Mouse (Mus musculus): ENCODE results near the gene Csnk1d. TPM values are rescaled to one million over a fixed set of nuclear protein-coding genes. Genes with fewer than 3 reads are reported as not detected.
A peak's percentile ranks its signal among the peaks of the same experiment; 100 is the strongest.

Csnk1d gene
- total RNA-seq, 2 experiments from 2014 or later: 108 to 127 TPM

DNA sequence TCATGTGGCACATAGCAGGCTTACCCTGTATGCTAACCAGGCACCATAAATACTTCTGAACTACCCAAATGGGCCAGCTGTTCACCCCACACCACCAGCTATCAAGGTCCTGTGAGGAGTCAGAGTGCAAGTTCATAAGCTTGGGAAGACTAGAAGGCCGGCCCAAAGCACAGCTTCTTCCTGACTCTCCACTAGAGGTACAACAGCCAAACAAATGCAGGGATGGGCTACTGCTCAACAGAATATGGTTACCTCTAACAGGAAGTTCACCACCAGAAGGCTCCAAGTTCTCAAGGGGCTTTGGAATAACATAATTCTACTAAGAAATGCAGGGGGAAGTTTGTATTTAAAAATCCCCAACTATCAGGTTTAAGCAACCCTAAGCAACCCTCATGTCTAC lies 1.6 kb downstream of the Csnk1d start:
- DNase-seq (ENCODE audit: low spot score in 2 of 2): no peak

DNA sequence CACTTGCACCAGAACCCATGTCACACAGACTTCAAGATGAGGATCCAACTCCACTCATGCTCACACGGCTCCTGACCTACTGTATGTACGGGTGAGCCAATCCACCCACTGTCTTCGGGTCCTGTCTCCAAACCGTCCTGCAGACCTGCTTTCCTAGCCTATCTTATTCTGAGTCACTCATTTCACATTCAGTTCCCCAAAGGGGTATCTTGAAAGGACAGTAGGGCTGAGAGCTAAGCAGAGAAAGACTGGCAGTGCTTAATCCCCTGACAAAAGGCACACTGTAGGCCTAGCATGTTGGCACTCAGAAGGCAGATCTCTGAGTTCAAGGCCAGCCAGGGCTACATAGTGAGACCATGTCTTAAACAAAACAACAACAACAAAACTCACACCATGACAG lies 2.7 kb downstream of the Csnk1d start:
- no peak for DNase-seq (ENCODE audit: low spot score in 2 of 2)

DNA sequence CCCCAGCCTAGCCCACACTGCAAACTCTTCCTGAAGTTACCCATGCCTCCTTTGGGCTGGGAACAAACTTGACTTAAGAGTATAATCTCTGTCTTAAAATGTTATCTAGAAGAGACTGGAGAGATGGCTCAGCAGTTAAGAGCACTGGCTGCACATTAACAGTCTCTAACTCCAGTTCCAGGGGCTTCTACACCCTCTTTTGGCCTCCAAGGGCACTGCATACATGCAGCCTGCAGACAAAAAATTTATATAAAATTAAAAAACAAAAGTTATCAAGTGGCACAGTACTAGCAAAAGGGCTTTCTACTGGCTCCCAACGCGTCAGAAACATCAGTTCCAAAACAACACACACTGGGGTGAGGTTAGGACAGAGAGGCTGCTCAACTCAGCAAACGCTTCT lies 3.5 kb downstream of the Csnk1d start:
- no peak for DNase-seq (ENCODE audit: low spot score in 2 of 2)

GRCm38 (mm10) chr11:120984448-120985330 lies 6.4 kb downstream of the Csnk1d start:
- peak in 1 of 2 experiments; percentile 56 for DNase-seq (ENCODE audit: low spot score in 2 of 2)

DNA sequence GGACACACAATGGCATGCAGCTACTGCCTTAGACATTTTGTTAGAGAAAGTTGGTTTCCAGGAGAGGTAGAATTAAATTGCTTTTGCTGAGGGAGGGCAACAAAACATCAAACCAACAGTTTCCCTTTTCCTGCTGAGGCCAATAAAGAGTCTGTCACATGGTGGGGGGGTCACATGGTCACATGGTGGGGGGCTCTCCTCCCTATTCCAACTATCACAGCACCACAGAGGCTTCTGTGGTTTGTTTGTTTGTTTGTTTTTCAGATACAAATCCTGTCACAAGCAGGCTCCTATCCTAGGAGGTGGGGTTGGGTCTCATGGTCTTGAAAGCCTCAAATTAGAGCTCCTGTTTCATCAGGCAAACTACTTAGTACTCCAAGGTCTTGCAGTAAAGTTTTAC lies 8.7 kb downstream of the Csnk1d start:
- no peak for DNase-seq (ENCODE audit: low spot score in 2 of 2)

GRCm38 (mm10) chr11:120981661-120982060 lies 9.5 kb downstream of the Csnk1d start:
- no peak for DNase-seq (ENCODE audit: low spot score in 2 of 2)

GRCm38 (mm10) chr11:120980427-120981035 lies 10.6 kb downstream of the Csnk1d start:
- DNase-seq (ENCODE audit: low spot score in 2 of 2): no peak

DNA sequence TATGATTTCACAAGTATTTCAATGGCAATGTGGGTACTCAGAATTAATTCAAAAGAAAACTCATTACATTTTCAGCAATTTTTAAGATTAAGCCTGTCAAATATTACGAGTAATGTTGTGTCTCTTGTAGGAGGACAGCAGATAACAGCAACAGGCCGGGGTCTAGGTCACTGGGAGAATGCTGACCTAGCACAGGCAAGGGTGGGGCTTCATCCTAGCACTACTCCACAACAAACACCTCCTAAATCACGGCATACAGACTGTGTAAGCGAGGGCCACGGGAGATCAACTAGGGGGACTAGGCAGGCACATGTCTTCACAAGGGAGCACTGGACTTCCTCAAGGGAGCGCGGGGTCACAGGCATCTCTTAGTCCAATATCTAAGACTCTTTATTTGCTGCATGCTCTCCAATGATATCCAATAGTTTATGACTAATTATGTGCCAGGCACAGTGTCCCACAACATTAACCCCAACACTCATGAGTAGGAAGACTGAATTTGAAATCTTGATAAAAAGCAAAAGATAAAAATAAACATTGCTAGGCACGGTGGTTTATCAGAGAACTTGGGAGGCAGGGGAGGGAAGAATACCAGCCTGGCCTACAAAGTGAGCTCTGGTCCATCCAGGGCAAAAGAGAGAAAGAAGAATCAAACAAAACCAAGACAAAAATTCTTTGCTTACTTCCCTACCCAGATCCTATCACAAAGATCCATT lies 11.3 kb downstream of the Csnk1d start:
- no peak for DNase-seq (ENCODE audit: low spot score in 2 of 2)

GRCm38 (mm10) chr11:120973318-120973717 lies 17.8 kb downstream of the Csnk1d start:
- no peak for DNase-seq (ENCODE audit: low spot score in 2 of 2)

- no peak for DNase-seq (ENCODE audit: low spot score in 2 of 2)
These were observed 19.9 kb downstream of the Csnk1d start for GRCm38 (mm10) chr11:120971237-120971636.

- DNase-seq (ENCODE audit: low spot score in 2 of 2): no peak
These were observed 21.4 kb downstream of the Csnk1d start for GRCm38 (mm10) chr11:120969742-120970141.

GRCm38 (mm10) chr11:120965587-120965986 lies 25.5 kb downstream of the Csnk1d start:
- no peak for DNase-seq (ENCODE audit: low spot score in 2 of 2)

- DNase-seq (ENCODE audit: low spot score in 2 of 2): no peak
These were observed 26.7 kb downstream of the Csnk1d start for GRCm38 (mm10) chr11:120964195-120965157.

- no peak for DNase-seq (ENCODE audit: low spot score in 2 of 2)
These were observed 28.2 kb downstream of the Csnk1d start for GRCm38 (mm10) chr11:120962909-120963308.

- DNase-seq (ENCODE audit: low spot score in 2 of 2): no peak
These were observed 28.9 kb downstream of the Csnk1d start for GRCm38 (mm10) chr11:120962050-120962771.

- no peak for DNase-seq (ENCODE audit: low spot score in 2 of 2)
These were observed 29.5 kb downstream of the Csnk1d start for GRCm38 (mm10) chr11:120961594-120961993.

DNA sequence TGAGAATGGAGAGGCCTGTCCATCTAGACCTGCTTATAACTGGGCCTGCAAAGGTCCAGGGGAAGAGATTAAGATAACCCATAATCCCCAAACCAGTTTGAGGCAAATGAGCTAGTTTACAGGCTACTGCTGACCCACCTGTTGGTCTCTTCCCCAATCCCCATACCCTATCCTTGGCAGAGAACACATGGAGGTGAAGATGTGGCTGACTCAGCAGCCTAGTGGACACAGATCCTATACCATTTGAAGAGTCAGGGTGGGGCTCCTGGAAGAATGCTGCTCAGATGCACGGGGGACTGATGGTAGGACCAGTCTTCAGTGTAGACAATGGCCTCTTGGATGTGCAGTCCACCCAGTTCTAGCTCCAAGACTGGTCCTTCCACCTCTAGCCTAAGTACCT lies 30.9 kb downstream of the Csnk1d start:
- no peak for DNase-seq (ENCODE audit: low spot score in 2 of 2)

GRCm38 (mm10) chr11:120959564-120959963 lies 31.6 kb downstream of the Csnk1d start:
- no peak for DNase-seq (ENCODE audit: low spot score in 2 of 2)

- DNase-seq (ENCODE audit: low spot score in 2 of 2): no peak
These were observed 32.1 kb downstream of the Csnk1d start for GRCm38 (mm10) chr11:120959066-120959465.

GRCm38 (mm10) chr11:120957731-120958257 lies 33.3 kb downstream of the Csnk1d start:
- no peak for DNase-seq (ENCODE audit: low spot score in 2 of 2)
